Mouse (Mus musculus): ENCODE measurements around the gene Ppp3ca.

Gene Ppp3ca

GRCm38 (mm10) chr3:136765569-136765968 lies 95.6 kb downstream of the Ppp3ca start:
- no peak for DNase-seq (ENCODE audit: low read depth)

GRCm38 (mm10) chr3:136768775-136769485 lies 99.0 kb downstream of the Ppp3ca start:
- no peak for DNase-seq (ENCODE audit: low read depth)

- DNase-seq (ENCODE audit: low read depth) = no peak
Observed at GRCm38 (mm10) chr3:136769486-136769882, 99.6 kb downstream of the Ppp3ca start.

GRCm38 (mm10) chr3:136771700-136772099 lies 101.8 kb downstream of the Ppp3ca start:
- no peak for DNase-seq (ENCODE audit: low read depth)

GRCm38 (mm10) chr3:136773217-136773616 lies 103.3 kb downstream of the Ppp3ca start:
- DNase-seq (ENCODE audit: low read depth) = no peak

GRCm38 (mm10) chr3:136774196-136774595 lies 104.3 kb downstream of the Ppp3ca start:
- no peak for DNase-seq (ENCODE audit: low read depth)

- no peak for DNase-seq (ENCODE audit: low read depth)
Observed at GRCm38 (mm10) chr3:136776525-136776924, 106.6 kb downstream of the Ppp3ca start.

GRCm38 (mm10) chr3:136777380-136777779 lies 107.5 kb downstream of the Ppp3ca start:
- no peak for DNase-seq (ENCODE audit: low read depth)

- no peak for DNase-seq (ENCODE audit: low read depth)
Observed at GRCm38 (mm10) chr3:136777787-136778216, 107.9 kb downstream of the Ppp3ca start.

GRCm38 (mm10) chr3:136780321-136780720 lies 110.4 kb downstream of the Ppp3ca start:
- no peak for DNase-seq (ENCODE audit: low read depth)

GRCm38 (mm10) chr3:136782058-136782457 lies 112.1 kb downstream of the Ppp3ca start:
- no peak for DNase-seq (ENCODE audit: low read depth)

- no peak for DNase-seq (ENCODE audit: low read depth)
Observed at GRCm38 (mm10) chr3:136785686-136786085, 115.8 kb downstream of the Ppp3ca start.

- no peak for DNase-seq (ENCODE audit: low read depth)
Observed at GRCm38 (mm10) chr3:136790261-136790871, 120.4 kb downstream of the Ppp3ca start.

GRCm38 (mm10) chr3:136791404-136791803 lies 121.5 kb downstream of the Ppp3ca start:
- DNase-seq (ENCODE audit: low read depth) = no peak

GRCm38 (mm10) chr3:136791946-136792345 lies 122.0 kb downstream of the Ppp3ca start:
- no peak for DNase-seq (ENCODE audit: low read depth)

- DNase-seq (ENCODE audit: low read depth) = no peak
Observed at GRCm38 (mm10) chr3:136793411-136793810, 123.5 kb downstream of the Ppp3ca start.

GRCm38 (mm10) chr3:136794426-136795217 lies 124.7 kb downstream of the Ppp3ca start:
- no peak for DNase-seq (ENCODE audit: low read depth)

GRCm38 (mm10) chr3:136798896-136799295 lies 129.0 kb downstream of the Ppp3ca start:
- no peak for DNase-seq (ENCODE audit: low read depth)

- no peak for DNase-seq (ENCODE audit: low read depth)
Observed at GRCm38 (mm10) chr3:136802595-136802994, 132.7 kb downstream of the Ppp3ca start.

GRCm38 (mm10) chr3:136805897-136806296 lies 136.0 kb downstream of the Ppp3ca start:
- DNase-seq (ENCODE audit: low read depth) = no peak

- DNase-seq (ENCODE audit: low read depth) = no peak
Observed at GRCm38 (mm10) chr3:136810271-136810670, 140.3 kb downstream of the Ppp3ca start.

- DNase-seq (ENCODE audit: low read depth) = no peak
Observed at GRCm38 (mm10) chr3:136812162-136812561, 142.2 kb downstream of the Ppp3ca start.

GRCm38 (mm10) chr3:136812791-136813190 lies 142.9 kb downstream of the Ppp3ca start:
- no peak for DNase-seq (ENCODE audit: low read depth)
